Mouse (Mus musculus) stomach, adult 2 months (tissue): Measurements from ENCODE around the gene Adh4. TPM values are rescaled to one million over a fixed set of nuclear protein-coding genes. Genes with fewer than 3 reads are reported as not detected.

Experiments used
- polyA plus RNA-seq: library from polyadenylated mRNA; depleted of rRNA; stranded (reverse); fragments of >200 nt; gene quantifications from 2 replicates; pipeline ENCODE4 v1.2.3, GENCODE M21; 2012; rRNA removed

Gene Adh4
- not detected in 2 replicates for polyA plus RNA-seq

DNA sequence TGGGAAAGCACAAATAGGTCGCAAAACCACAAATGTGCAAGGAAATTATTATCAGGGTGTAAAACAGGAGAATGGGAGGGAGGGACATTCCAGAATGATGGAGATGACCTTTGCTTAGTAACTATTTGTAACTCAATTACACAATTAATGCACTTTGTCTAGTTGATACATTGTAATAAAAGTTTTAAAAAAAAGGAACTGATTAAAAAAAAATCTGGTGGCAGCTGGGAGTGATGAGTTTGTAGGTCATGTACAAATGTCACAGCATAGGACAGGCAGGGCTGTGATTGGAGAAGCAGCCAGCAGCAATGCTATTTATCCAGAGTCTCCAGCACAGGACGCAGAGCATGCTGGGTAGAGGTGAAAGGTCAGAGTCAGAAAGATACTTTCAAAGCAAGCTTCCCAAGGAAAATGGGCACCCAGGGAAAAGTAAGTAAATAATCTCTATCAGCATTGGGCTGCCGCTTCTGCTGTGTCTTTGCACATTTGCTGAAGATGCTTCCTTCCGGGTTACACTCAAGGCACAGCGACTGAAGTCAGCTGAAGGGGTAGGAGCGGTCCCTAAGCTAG lies at the start of gene Adh4:
TSS of gene Adh4 (plus strand) at position 346 of the 570 bp plus-strand sequence.

DNA sequence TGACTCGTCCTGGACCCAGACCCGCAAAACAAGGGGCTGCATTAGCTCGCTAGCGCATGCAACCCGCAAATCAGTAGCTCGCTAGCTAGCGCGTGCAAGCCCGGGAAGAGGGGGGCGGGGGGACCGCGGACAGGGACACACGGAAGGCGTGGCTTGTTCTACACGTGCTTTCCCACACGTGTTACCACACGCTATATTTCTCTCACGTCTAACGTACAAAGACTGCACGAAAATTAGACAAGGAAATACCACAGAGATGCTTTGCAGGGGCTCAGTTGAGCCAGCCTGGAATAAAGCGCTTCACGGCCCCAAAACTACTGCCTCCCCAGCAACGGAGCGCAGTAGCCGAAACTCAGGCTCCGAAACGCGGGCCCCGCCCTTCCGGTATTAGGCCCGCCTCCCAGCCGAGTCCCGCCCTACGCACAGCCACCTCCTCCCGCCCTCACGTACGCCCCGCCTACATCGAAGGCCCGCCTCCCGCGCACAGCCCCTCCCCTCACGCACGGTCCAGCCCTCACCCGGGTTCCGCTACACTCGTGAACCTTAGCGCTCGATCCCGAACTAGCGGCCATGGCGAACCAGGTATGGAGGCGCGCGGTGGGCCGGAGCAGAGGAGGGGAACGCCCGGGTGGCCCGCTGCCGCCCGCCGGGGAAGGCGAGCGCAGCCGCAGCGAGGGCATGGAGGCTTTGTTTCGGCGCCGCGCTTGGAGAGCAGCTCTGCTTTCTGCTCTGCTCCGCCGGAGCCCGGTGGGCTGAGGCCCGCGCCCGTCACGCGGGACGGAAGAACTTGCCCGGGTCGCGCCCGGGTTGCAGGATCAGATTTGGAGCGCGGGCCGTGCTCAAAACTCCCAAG lies 27.6 kb downstream of the Adh4 start, which contains the start of gene Adh5:
TSS of gene Adh5 (plus strand) at position 482 of the 853 bp plus-strand sequence.

Other genes starting within 250 kb of the Adh4 start
- not detected in 2 replicates for gene 4930579F01Rik, start 221.6 kb upstream of the Adh4 start, polyA plus RNA-seq
- gene Adh7, start 197.7 kb upstream of the Adh4 start, polyA plus RNA-seq: 11.4 and 14.1 TPM in 2 replicates
- 18.9 and 21.4 TPM in 2 replicates for gene Adh1, start 154.5 kb upstream of the Adh4 start, polyA plus RNA-seq
- 0.15 TPM in 2 replicates for gene Adh6a, start 102.2 kb upstream of the Adh4 start, polyA plus RNA-seq
- gene Adh6b, start 73.7 kb upstream of the Adh4 start, polyA plus RNA-seq: 0.14 TPM in 1 of 2 replicates, not detected in the other
- 5.0 and 5.6 TPM in 2 replicates for gene Adh5, start 27.6 kb downstream of the Adh4 start, polyA plus RNA-seq
- 2.9 and 4.5 TPM in 2 replicates for gene Metap1, start 74.0 kb downstream of the Adh4 start, polyA plus RNA-seq
- 1.00 and 2.5 TPM in 2 replicates for gene Eif4e, start 110.7 kb downstream of the Adh4 start, polyA plus RNA-seq